Mouse (Mus musculus): Measurements from ENCODE around the gene Ppp1r9a.

Gene Ppp1r9a

GRCm38 (mm10) chr6:5006283-5006946 is 103.7 kb downstream of the Ppp1r9a start:
- DNase-seq (ENCODE audit: inconsistent ontology term), result no peak

- DNase-seq (ENCODE audit: inconsistent ontology term), result no peak
Measured at GRCm38 (mm10) chr6:5008166-5008565, 105.4 kb downstream of the Ppp1r9a start.

- no peak for DNase-seq (ENCODE audit: inconsistent ontology term)
Measured at GRCm38 (mm10) chr6:5008603-5009002, 105.9 kb downstream of the Ppp1r9a start.

GRCm38 (mm10) chr6:5010553-5011416 is 108.1 kb downstream of the Ppp1r9a start:
- DNase-seq (ENCODE audit: inconsistent ontology term), result peak; percentile 58

- no peak for DNase-seq (ENCODE audit: inconsistent ontology term)
Measured at GRCm38 (mm10) chr6:5012794-5013193, 110.1 kb downstream of the Ppp1r9a start.

GRCm38 (mm10) chr6:5014567-5014966 is 111.8 kb downstream of the Ppp1r9a start:
- no peak for DNase-seq (ENCODE audit: inconsistent ontology term)

- no peak for DNase-seq (ENCODE audit: inconsistent ontology term)
Measured at GRCm38 (mm10) chr6:5015173-5015572, 112.5 kb downstream of the Ppp1r9a start.

GRCm38 (mm10) chr6:5017945-5018511 is 115.3 kb downstream of the Ppp1r9a start:
- DNase-seq (ENCODE audit: inconsistent ontology term), result no peak

- no peak for DNase-seq (ENCODE audit: inconsistent ontology term)
Measured at GRCm38 (mm10) chr6:5019208-5019607, 116.5 kb downstream of the Ppp1r9a start.

- no peak for DNase-seq (ENCODE audit: inconsistent ontology term)
Measured at GRCm38 (mm10) chr6:5019969-5020368, 117.3 kb downstream of the Ppp1r9a start.

GRCm38 (mm10) chr6:5020510-5020909 is 117.8 kb downstream of the Ppp1r9a start:
- DNase-seq (ENCODE audit: inconsistent ontology term), result no peak

GRCm38 (mm10) chr6:5022677-5023076 is 120.0 kb downstream of the Ppp1r9a start:
- DNase-seq (ENCODE audit: inconsistent ontology term), result no peak

- DNase-seq (ENCODE audit: inconsistent ontology term), result peak; percentile 85
Measured at GRCm38 (mm10) chr6:5024893-5025292, 122.2 kb downstream of the Ppp1r9a start.

- peak; percentile 84 for DNase-seq (ENCODE audit: inconsistent ontology term)
Measured at GRCm38 (mm10) chr6:5026772-5027171, 124.1 kb downstream of the Ppp1r9a start.

GRCm38 (mm10) chr6:5027213-5027612 is 124.5 kb downstream of the Ppp1r9a start:
- DNase-seq (ENCODE audit: inconsistent ontology term), result no peak

GRCm38 (mm10) chr6:5027801-5028200 is 125.1 kb downstream of the Ppp1r9a start:
- DNase-seq (ENCODE audit: inconsistent ontology term), result no peak

- no peak for DNase-seq (ENCODE audit: inconsistent ontology term)
Measured at GRCm38 (mm10) chr6:5029205-5029927, 126.6 kb downstream of the Ppp1r9a start.

GRCm38 (mm10) chr6:5029956-5030355 is 127.2 kb downstream of the Ppp1r9a start:
- no peak for DNase-seq (ENCODE audit: inconsistent ontology term)

GRCm38 (mm10) chr6:5032986-5033633 is 130.4 kb downstream of the Ppp1r9a start:
- DNase-seq (ENCODE audit: inconsistent ontology term), result no peak

- no peak for DNase-seq (ENCODE audit: inconsistent ontology term)
Measured at GRCm38 (mm10) chr6:5037225-5037624, 134.5 kb downstream of the Ppp1r9a start.

- DNase-seq (ENCODE audit: inconsistent ontology term), result no peak
Measured at GRCm38 (mm10) chr6:5038140-5038749, 135.5 kb downstream of the Ppp1r9a start.
